Mouse (Mus musculus): ENCODE results near the gene 6030468B19Rik.

6030468B19Rik gene

GRCm38 (mm10) chr11:117797511-117798159, at the start of gene 6030468B19Rik:
6030468B19Rik (plus strand) TSS chr11:117797660.
- DNase-seq (ENCODE audit: low spot score in 2 of 2) = no peak

DNA sequence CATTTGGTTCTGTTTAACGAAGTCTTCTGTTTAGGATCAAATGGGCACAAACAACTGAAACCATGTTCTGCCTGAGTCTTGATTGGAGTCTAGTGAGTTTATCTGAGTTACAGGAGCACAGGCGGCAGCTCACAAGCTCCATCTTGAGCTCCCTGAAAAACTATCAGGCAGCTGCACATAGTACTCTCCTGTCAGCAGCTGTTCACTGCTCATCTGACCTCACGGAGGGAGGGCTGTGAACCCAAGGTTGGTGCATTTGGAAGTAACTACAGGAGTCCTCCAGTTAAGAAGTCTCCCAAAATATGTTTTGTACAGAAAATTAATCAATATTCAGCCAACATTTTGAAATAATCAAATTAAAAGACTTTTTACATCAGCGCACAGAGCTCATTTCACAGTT, 48.8 kb upstream of the 6030468B19Rik start:
- DNase-seq (ENCODE audit: low spot score in 2 of 2) = no peak

DNA sequence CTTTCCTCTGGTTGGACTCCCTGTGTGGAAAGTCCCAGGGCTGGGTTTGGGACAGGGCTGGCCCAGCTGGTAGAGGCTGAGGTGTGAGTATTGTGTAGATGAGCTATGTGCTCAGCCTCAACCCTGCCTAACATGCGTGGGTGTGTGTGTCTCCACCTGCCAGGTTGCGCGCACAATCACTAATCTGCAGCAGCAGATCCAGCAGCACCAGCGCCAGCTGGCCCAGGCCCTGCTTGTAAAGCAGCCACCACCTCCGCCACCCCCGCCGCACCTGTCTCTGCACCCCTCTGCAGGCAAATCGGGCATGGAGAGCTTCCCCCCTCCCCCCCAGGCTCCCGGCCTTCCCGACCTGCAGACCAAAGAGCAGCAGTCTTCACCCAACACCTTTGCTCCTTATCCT, 48.0 kb upstream of the 6030468B19Rik start:
- peak; percentile 82 to 85 for DNase-seq (ENCODE audit: low spot score in 2 of 2)

DNA sequence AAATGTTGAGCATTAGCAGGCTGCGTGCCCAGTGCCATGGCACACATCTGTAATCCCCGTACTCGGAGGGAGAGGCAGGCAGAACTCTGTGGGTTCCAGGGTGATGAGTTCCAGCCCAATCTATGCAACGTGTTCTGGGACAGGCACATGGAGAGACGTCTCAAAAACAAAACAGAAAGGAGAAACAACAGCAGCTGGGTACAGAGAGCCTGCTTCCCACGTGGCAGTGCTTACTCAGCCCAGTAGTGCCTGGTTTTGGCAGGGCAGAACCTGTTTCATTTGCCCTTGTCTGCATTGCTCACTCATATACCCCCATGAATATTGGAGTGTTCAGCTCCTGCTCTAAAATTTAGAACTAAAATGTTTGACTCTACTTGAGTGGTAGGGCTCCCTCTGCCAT, 45.9 kb upstream of the 6030468B19Rik start:
- DNase-seq (ENCODE audit: low spot score in 2 of 2) = no peak

- no peak for DNase-seq (ENCODE audit: low spot score in 2 of 2)
Observed at GRCm38 (mm10) chr11:117755891-117756290, 41.6 kb upstream of the 6030468B19Rik start.

DNA sequence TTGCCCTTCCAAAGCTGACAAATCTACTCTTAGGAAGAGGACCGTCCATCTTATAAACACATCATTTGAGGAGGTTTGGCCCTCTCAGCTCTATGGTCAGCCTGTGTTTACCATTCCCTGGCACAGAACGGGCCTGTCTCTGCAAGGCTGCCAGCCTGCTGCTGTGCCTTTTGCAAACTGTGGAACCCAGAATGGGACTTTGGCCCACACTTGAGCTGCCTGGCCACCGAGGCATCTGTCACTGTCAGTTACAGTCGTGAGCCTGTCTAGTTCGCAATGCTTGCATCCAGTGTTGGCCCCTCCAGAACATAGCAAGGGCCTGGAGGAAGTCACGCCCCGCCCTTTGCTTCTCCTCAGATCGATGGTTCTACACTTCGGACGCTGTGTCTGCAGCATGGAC, 38.2 kb upstream of the 6030468B19Rik start:
- DNase-seq (ENCODE audit: low spot score in 2 of 2) = no peak

- DNase-seq (ENCODE audit: low spot score in 2 of 2) = peak in 1 of 2 experiments; percentile 38
Observed at GRCm38 (mm10) chr11:117760374-117761119, 36.9 kb upstream of the 6030468B19Rik start.

- DNase-seq (ENCODE audit: low spot score in 2 of 2) = no peak
Observed at GRCm38 (mm10) chr11:117761801-117762200, 35.7 kb upstream of the 6030468B19Rik start.

DNA sequence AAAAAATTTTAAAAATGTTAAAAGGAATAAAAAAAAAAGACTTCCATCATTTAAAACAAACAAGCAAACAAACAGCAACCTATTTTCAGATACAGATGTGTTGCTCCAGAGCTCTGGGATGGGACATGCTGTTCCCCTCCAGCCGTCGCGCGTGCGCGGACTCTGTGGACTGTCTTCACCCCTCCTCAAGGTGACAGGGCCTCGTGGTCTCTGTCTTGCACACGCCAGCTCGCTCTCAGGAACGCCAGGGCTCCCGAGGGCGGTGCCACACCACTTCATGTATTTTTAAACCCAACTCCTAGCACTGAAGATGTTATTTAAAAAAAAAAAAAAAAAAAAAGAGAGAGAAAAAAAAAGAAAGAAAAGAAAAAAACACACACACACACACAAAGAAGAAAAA, 35.2 kb upstream of the 6030468B19Rik start:
- DNase-seq (ENCODE audit: low spot score in 2 of 2) = no peak

DNA sequence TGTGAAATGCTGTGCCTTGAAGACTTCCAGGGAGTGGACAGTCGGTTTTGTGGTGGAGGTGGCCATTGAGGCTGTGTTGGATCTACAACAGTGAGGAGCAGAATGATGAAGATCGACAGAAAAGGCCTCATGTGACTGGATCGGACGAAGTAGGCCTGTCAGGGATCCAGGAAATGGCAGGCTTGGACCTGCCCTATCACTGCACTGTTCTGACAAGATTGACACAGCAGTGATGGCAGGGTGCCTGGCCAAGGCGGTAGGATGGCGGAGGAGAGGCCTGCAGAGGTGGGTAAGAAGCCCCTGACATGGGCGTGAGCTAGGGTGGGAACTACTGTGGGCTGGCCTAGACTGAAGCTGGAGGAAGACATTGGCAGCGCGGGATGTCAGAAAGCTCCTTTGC, 33.1 kb upstream of the 6030468B19Rik start:
- no peak for DNase-seq (ENCODE audit: low spot score in 2 of 2)

DNA sequence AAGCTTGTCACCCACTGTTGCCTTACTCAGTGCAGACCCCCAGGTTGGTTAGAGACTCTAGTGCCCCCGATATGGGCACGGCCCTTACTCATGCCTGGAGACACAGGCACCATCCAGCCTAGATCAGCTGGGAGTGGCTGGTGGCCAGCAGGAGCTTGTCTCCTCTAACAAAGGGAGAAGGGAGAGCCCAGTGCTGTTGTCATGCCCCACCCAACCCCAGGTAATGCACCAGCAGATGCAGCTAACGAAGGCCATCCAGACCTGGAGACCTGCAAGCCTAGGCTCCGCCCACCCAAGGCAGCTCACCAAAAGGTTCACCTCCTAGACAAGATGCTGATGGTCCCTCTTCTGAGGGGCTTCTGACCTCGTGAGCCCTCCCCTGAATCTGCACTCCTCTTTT, 32.1 kb upstream of the 6030468B19Rik start:
- DNase-seq (ENCODE audit: low spot score in 2 of 2) = no peak

DNA sequence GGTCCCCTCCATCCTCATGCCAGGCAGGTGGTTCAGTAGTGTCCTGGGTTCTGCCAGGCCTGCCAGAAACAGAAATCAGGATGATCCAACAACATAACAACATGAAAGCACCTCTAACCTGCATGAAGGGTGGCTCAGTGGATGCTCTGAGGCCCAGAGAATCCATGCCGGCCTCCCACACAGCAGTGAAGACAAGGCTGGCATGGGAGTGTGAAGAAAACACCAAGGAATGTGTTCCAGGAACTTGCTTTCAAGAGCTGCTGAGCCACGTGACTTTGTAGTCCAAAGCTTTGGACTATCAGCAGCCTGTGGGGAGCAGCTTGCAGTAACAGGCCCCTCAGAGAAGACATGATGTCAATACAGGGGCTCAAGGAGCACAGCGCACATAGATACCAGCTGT, 31.2 kb upstream of the 6030468B19Rik start:
- DNase-seq (ENCODE audit: low spot score in 2 of 2) = peak in 1 of 2 experiments; percentile 40

DNA sequence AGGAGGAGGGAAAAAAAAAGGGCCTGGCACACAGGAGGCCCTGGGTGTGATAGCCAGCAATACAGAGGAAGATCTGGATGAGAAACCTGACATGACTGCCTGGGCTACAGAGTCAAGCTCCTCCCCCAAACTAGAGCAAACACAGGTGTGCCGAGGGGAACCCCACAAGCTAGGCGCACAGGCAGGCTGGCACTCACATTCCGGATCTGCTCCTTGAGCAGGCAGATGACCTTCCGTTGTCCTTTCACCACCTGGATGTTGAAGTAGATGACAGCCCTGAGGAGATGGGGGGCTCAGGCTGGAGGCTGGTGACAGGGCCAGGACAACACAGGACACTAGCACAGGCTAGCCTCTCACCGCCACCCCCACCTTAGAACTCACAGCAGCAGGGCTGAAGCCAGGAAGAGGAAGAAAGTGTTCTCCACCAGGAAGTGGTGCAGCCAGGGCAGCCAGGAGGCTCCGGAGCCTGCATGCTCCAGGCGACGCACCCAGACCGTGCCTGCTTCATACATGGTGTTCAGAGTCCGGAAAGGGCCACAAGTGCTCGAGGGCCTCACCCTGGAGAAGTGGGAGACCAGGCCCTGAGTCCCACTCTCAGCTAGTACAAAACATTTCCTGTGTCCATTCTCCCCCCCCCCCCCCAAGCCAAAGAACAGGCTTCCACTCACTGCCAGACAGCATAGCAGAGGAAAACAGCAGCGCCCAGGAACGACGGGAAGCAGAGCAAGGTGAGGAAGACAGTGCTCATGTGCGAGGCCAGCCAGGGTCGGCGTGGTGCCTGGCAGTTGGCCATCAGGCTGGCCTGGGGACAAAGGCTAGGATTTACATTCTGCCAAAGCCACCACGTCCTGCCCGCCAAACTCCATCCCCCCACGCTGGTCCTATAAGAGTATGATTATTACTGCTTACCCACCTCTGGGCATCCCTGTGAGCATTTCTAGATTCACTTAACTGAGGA, 28.5 kb upstream of the 6030468B19Rik start:
- DNase-seq (ENCODE audit: low spot score in 2 of 2) = no peak

GRCm38 (mm10) chr11:117769683-117770047, 27.8 kb upstream of the 6030468B19Rik start:
- DNase-seq (ENCODE audit: low spot score in 2 of 2) = no peak

GRCm38 (mm10) chr11:117770407-117770806, 27.1 kb upstream of the 6030468B19Rik start:
- no peak for DNase-seq (ENCODE audit: low spot score in 2 of 2)

- no peak for DNase-seq (ENCODE audit: low spot score in 2 of 2)
Observed at GRCm38 (mm10) chr11:117772352-117772751, 25.1 kb upstream of the 6030468B19Rik start.

DNA sequence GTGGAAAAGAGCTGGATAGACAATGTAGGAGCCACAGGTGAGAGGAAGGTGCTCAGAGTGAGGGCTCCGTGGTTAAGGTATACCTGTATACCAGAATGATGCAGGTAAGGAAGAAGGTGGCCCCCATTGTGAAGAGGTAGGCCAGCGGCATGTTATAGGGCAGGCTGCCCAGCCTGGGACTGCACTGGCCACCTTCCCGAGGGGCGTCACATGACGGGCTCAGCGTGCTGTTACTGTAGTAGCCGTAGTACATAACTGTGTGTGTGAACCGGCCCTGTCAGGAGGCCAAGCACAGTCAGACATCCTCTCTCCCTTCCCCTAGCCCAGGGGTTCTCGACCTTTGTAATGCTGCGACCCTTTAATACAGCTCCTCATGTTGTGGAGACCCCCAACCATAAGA, 22.5 kb upstream of the 6030468B19Rik start:
- DNase-seq (ENCODE audit: low spot score in 2 of 2) = no peak

DNA sequence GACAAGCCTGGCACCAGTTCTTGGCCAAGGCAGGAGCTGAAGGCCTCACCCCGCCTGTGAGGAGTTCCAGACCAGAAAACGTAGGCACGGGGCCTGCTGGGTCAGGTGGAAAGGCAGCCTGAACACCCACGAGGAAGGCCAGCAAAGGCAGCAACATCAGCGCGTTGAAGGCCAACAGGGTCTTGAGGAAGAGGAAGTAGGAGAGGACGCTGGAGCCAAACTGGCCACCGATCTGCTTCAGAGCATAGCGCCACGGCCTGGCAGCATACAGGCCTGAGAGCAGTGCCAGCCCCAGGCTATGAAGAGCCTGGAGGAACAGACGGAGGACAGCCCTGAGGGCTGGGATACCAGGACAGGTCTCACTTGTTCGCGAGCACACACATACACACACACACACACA, 21.9 kb upstream of the 6030468B19Rik start:
- DNase-seq (ENCODE audit: low spot score in 2 of 2) = no peak

GRCm38 (mm10) chr11:117776085-117776792, 21.2 kb upstream of the 6030468B19Rik start:
- no peak for DNase-seq (ENCODE audit: low spot score in 2 of 2)

GRCm38 (mm10) chr11:117777111-117777510, 20.3 kb upstream of the 6030468B19Rik start:
- DNase-seq (ENCODE audit: low spot score in 2 of 2) = no peak

GRCm38 (mm10) chr11:117778031-117778430, 19.4 kb upstream of the 6030468B19Rik start:
- no peak for DNase-seq (ENCODE audit: low spot score in 2 of 2)
